Mouse (Mus musculus) lung, embryonic 16.5 days (tissue): ENCODE measurements at regions not wholly inside any gene's neighbourhood (a gene's known extent, or its start where the extent isn't known, plus 50 kb on each side); places are given as distances from the start of the nearest gene placed in this dataset.

Source experiments
- ATAC-seq: fragments of 200-750 bp; cut with Nextera tagmentation; 2 replicates; pipeline ENCODE4 v1.8.0; 2017; ENCODE audit warnings: low read depth, mild to moderate bottlenecking, moderate library complexity
- H3K27ac ChIP-seq: fragments of 300-500 bp; sonication (generic); 2 replicates; pipeline ENCODE4 v1.5.1; 2014; ENCODE audit warnings: mild to moderate bottlenecking, control low read depth, low read length
- H3K27me3 ChIP-seq: fragments of 300-500 bp; sonication (generic); 2 replicates; pipeline ENCODE4 v1.6.1; 2014; ENCODE audit warnings: low read depth, low read length, mixed read lengths; ENCODE audit not compliant: control insufficient read depth, insufficient read depth
- H3K36me3 ChIP-seq: fragments of 300-500 bp; sonication (generic); 2 replicates; pipeline ENCODE4 v1.6.1; 2014; ENCODE audit warnings: low read length; ENCODE audit not compliant: control insufficient read depth, insufficient read depth
- H3K4me1 ChIP-seq: fragments of 300-500 bp; sonication (generic); replicated peaks from 2 replicates; pipeline ENCODE4 v1.6.1; 2014; ENCODE audit warnings: low read length, mixed read lengths; ENCODE audit not compliant: control insufficient read depth, insufficient read depth
- H3K4me2 ChIP-seq: fragments of 300-500 bp; sonication (generic); 2 replicates; pipeline ENCODE4 v1.6.1; 2014; ENCODE audit warnings: low read depth, low read length, control low read depth
- H3K4me3 ChIP-seq: fragments of 300-500 bp; sonication (generic); 2 replicates; pipeline ENCODE4 v1.5.1; 2014; ENCODE audit warnings: mild to moderate bottlenecking, low read length, control low read depth
- H3K9ac ChIP-seq: fragments of 300-500 bp; sonication (generic); 2 replicates; pipeline ENCODE4 v1.6.1; 2014; ENCODE audit warnings: low read length, control low read depth
- H3K9me3 ChIP-seq: fragments of 300-500 bp; sonication (generic); 2 replicates; pipeline ENCODE4 v1.6.1; 2016; ENCODE audit warnings: low read length; ENCODE audit not compliant: control insufficient read depth
- WGBS: fragments of 180-500 bp; shearing (Covaris S2); extraction: QIAGEN DNeasy Blood & Tissue Kit; methylation state at CpG from one replicate; pipeline ENCODE4 v1.1.7; 2014; 5-methylcytosine and 5-hydroxymethylcytosine counted together

- H3K9me3 ChIP-seq: no peaks in the 10 kb centered on the region
- H3K27ac ChIP-seq: no peak overlapping the region
- no peak overlapping the region for H3K4me3 ChIP-seq
- H3K4me2 ChIP-seq: no peak overlapping the region
- 21% methylated on average over 2 of the region's 2 CpGs for WGBS
- H3K36me3 ChIP-seq: no peaks in the 10 kb centered on the region
- no peak overlapping the region for H3K9ac ChIP-seq
- H3K27me3 ChIP-seq: no peaks in the 10 kb centered on the region
- no peaks in the 10 kb centered on the region for H3K4me1 ChIP-seq
- ATAC-seq: no peak
These were observed 155.3 kb downstream of the Tox3 start for GRCm38 (mm10) chr8:90192856-90193255.

DNA sequence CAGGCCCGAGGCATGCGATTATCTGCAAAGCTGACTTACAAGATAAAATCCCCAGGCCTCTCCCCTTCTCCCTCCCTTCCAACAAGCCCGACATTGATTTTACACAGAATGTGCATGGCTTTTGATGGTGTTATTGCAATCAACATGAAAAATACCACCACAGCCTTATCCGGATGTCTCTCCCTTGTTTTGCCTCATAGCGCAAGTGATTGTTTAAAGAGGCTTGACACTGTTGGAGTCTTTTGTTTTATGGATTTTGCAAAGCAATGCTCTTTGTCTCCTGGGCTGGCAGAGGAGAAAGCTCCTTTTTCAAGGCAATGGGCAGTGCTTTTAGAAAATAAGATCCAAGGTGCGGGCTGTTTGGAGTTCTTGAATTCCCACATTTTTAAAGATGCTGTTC is 165.3 kb downstream of the Tox3 start:
- H3K36me3 ChIP-seq: no peaks in the 10 kb centered on the region
- no peak overlapping the region for H3K4me3 ChIP-seq
- no peaks in the 10 kb centered on the region for H3K9me3 ChIP-seq
- H3K27ac ChIP-seq: no peak overlapping the region
- no peak overlapping the region for H3K4me2 ChIP-seq
- ATAC-seq: no peak
- no peak overlapping the region for H3K9ac ChIP-seq
- no peaks in the 10 kb centered on the region for H3K4me1 ChIP-seq
- H3K27me3 ChIP-seq: no peaks in the 10 kb centered on the region
- WGBS: 52% methylated on average over 6 of the region's 6 CpGs

DNA sequence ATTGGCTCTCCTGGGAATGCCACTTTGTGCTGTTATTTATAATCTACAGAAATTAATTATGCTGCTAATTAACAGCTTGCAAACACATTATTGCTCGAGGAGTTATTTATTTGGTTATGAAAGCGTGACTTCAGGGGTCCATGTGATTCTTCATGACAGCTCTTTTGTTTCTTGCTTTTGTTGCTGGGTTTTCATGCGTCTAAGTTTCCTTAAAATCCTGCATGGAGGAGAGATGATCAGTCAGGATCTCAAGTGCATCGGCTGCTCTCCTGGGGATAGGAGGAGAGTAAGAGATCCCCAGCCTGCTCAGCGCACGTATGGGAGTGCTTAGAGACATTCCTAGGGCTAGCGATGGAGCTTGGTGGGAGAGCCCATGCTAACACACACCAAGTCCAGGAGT is 171.4 kb downstream of the Tox3 start:
- Histone ChIP-seq H3K27ac (no peak overlapping the region), H3K4me3 (no peak overlapping the region), H3K4me2 (no peak overlapping the region), H3K27me3 (no peaks in the 10 kb centered on the region), H3K36me3 (no peaks in the 10 kb centered on the region), H3K4me1 (no peaks in the 10 kb centered on the region), H3K9me3 (no peaks in the 10 kb centered on the region), H3K9ac (no peak overlapping the region)
- no peak for ATAC-seq
- WGBS: 67% methylated on average over 7 of the region's 7 CpGs

DNA sequence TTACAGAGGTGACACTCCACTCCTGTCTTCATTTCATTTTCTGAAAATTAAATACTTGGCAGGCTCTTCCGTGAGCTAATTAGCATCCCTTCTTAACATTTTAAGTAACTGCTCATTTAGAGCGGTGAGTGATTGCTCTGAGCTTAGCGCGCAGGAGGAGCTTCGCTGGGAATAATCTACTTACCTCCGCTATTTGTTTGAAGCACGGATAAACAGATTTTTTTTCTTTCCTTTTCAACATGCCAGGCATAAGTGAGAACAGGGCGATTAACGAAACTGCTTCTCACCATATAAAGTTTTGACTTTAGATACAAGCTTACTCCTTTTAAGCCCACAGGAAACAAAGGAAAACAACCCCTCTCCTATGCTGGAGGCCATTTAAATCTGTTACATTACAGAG is 171.8 kb downstream of the Tox3 start:
- Histone ChIP-seq H3K9me3 (no peaks in the 10 kb centered on the region), H3K36me3 (no peaks in the 10 kb centered on the region), H3K4me2 (no peak overlapping the region), H3K27ac (no peak overlapping the region), H3K9ac (no peak overlapping the region), H3K4me1 (no peaks in the 10 kb centered on the region), H3K4me3 (no peak overlapping the region), H3K27me3 (no peaks in the 10 kb centered on the region)
- WGBS: 26% methylated on average over 9 of the region's 9 CpGs
- ATAC-seq: no peak

DNA sequence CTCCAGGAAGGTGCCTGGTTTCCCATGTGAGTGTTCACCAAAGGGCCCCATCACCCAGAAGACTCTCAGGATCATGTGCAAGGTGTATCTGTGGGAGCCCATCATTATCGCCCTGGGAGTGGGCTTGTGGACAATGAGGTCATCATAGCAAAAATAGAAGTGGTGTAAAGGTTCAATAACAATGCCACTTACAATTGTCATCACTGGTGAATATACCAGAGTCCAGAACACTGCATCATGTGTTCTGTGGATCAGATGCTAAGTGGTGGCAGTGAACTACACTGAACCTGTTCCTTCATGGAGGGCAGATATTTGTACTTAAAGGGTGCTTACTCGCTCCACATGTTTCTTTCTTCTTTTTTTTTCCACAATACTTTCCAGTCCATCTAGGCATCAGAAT is 181.5 kb downstream of the Tox3 start:
- Histone ChIP-seq H3K27me3 (no peaks in the 10 kb centered on the region), H3K4me2 (no peak overlapping the region), H3K9ac (no peak overlapping the region), H3K4me3 (no peak overlapping the region), H3K36me3 (no peaks in the 10 kb centered on the region), H3K9me3 (no peaks in the 10 kb centered on the region), H3K27ac (no peak overlapping the region), H3K4me1 (no peaks in the 10 kb centered on the region)
- no peak for ATAC-seq
- WGBS: 88% methylated on average over 2 of the region's 2 CpGs

- ATAC-seq: no peak
- WGBS: 85% methylated on average over 5 of the region's 5 CpGs
These were observed 196.7 kb downstream of the Tox3 start for GRCm38 (mm10) chr8:90151477-90151876.

DNA sequence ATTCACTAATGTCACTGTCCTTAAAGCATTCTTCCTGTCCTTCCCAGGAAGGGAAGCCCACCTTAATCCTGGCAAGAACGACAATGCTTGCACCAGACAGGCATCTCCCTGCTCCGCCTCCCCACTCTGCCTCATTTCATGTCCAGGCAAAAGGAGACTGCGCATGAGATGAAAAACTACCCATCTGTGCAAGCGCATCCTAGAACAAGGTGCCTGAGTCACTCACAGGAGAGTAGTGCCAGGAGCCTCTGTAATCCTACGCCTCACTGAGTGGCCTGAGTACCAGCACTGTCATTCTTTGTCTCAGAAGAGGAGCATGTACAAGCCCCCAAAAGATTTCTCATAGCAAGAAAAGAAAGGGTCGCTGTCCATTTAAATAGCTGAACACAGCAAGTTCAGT is 198.2 kb downstream of the Tox3 start:
- no peak overlapping the region for H3K4me2 ChIP-seq

More at GRCm38 (mm10) chr8:90151477-90151876, 196.7 kb downstream of the Tox3 start:
- Histone ChIP-seq H3K4me3 (no peak overlapping the region), H3K27me3 (no peaks in the 10 kb centered on the region), H3K9me3 (no peaks in the 10 kb centered on the region), H3K9ac (no peak overlapping the region), H3K36me3 (no peaks in the 10 kb centered on the region), H3K27ac (no peak overlapping the region), H3K4me2 (no peak overlapping the region), H3K4me1 (no peaks in the 10 kb centered on the region)

DNA sequence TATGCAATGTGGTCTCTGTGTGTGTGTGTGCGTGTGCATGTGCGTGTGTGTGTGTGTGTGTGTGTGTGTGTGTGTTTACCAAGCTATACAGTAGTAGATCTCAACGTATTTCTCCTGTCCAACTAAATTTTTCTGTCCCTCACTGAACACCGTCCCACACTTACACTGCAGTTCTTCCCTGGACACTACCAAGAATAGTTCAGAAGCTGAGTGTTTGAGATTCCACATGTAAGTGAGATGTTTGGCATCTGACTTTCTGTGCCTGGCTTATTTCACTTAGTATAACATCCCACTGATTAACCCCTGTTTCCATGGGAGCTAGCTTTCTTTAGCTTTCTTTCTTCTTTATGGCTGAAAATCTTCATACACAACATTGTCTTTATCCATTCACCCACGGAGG is 213.5 kb downstream of the Tox3 start:
- H3K27me3 ChIP-seq: no peaks in the 10 kb centered on the region
- no peaks in the 10 kb centered on the region for H3K36me3 ChIP-seq
- no peaks in the 10 kb centered on the region for H3K4me1 ChIP-seq
- H3K9ac ChIP-seq: no peak overlapping the region
- no peaks in the 10 kb centered on the region for H3K9me3 ChIP-seq
- no peak overlapping the region for H3K27ac ChIP-seq
- no peak overlapping the region for H3K4me3 ChIP-seq
- H3K4me2 ChIP-seq: no peak overlapping the region
- WGBS: 66% methylated on average over 5 of the region's 5 CpGs
- ATAC-seq: no peak

More for the DNA sequence above, 198.2 kb downstream of the Tox3 start:
- Histone ChIP-seq H3K9ac (no peak overlapping the region), H3K9me3 (no peaks in the 10 kb centered on the region), H3K27ac (no peak overlapping the region), H3K4me3 (no peak overlapping the region), H3K4me1 (no peaks in the 10 kb centered on the region), H3K36me3 (no peaks in the 10 kb centered on the region), H3K27me3 (no peaks in the 10 kb centered on the region)
- 70% methylated on average over 6 of the region's 6 CpGs for WGBS
- ATAC-seq: no peak

DNA sequence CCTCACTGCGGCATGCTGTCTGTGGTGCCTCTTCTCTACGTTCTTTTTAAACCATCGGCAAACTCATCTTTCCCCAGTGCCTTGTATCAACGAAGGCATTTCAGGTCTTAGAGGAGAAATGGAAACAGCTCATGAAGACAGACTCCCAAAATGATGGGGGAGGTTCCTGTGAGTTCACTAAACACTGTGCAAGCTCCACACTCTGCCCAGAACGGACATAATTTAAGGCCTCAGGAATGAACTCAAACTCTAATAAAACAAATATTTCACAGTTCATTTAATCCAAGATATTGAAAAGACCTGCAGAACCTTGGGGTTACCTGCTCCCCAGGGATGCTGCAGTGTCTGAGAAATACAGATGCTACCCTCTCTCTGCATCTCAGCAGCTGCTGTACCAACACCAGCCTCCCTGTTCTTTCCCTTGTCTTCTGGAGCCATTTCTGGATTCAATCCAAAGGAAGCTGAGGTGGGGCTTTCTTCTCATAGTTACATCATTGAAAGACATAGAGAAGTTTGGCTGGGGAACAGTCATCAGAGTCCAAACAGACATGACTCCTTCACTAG is 217.4 kb downstream of the Tox3 start:
- H3K9me3 ChIP-seq: no peaks in the 10 kb centered on the region; the same call in 1 of the 2 replicates
- no peak overlapping the region for H3K9ac ChIP-seq
- no peak overlapping the region for H3K4me3 ChIP-seq
- no peak overlapping the region for H3K4me2 ChIP-seq
- no peaks in the 10 kb centered on the region for H3K4me1 ChIP-seq
- H3K27me3 ChIP-seq: no peaks in the 10 kb centered on the region
- H3K27ac ChIP-seq: no peak overlapping the region
- no peak for ATAC-seq
- WGBS: 84% methylated on average over 5 of the region's 5 CpGs
- no peaks in the 10 kb centered on the region for H3K36me3 ChIP-seq

- H3K27me3 ChIP-seq: no peaks in the 10 kb centered on the region
- 97% methylated on average over 1 of the region's 1 CpGs for WGBS
These were observed 222.7 kb downstream of the Tox3 start for GRCm38 (mm10) chr8:90125426-90125825.

More at GRCm38 (mm10) chr8:90125426-90125825, 222.7 kb downstream of the Tox3 start:
- no peaks in the 10 kb centered on the region; the same call in 1 of the 2 replicates for H3K9me3 ChIP-seq
- H3K36me3 ChIP-seq: no peaks in the 10 kb centered on the region
- no peaks in the 10 kb centered on the region for H3K4me1 ChIP-seq
- H3K4me3 ChIP-seq: no peak overlapping the region
- no peak overlapping the region for H3K27ac ChIP-seq
- no peak overlapping the region for H3K4me2 ChIP-seq
- ATAC-seq: no peak
- no peak overlapping the region for H3K9ac ChIP-seq
